Mouse (Mus musculus) myocyte (in vitro differentiated cells): Measurements from ENCODE around the gene Hoxd9. TPM values are rescaled to one million over a fixed set of nuclear protein-coding genes. Genes with fewer than 3 reads are reported as not detected.

ENCODE experiments used
- H3K27me3 ChIP-seq: one replicate; pipeline ENCODE4 v1.6.1; 2011; ENCODE audit not compliant: control insufficient read depth, insufficient read depth, insufficient read length
- H3K36me3 ChIP-seq: one replicate; pipeline ENCODE4 v1.6.1; 2011; ENCODE audit not compliant: control insufficient read depth, insufficient read depth
- H3K4me2 ChIP-seq: one replicate; pipeline ENCODE4 v1.6.1; 2011; ENCODE audit warnings: low read depth, control low read depth
- H3K4me3 ChIP-seq: one replicate; pipeline ENCODE4 v1.5.1; 2011; ENCODE audit warnings: mild to moderate bottlenecking, control low read depth, moderate library complexity
- H3K79me2 ChIP-seq: one replicate; pipeline ENCODE4 v1.6.1; 2011; ENCODE audit not compliant: control insufficient read depth, insufficient read depth
- H3ac ChIP-seq: one replicate; pipeline ENCODE4 v1.6.1; 2011; ENCODE audit not compliant: control insufficient read depth, insufficient read length
- CEBPB ChIP-seq: IDR thresholded peaks from 2 replicates; pipeline ENCODE4 v1.6.1; 2011; ENCODE audit warnings: mild to moderate bottlenecking, moderate library complexity; ENCODE audit not compliant: poor library complexity, insufficient read depth, severe bottlenecking
- E2F4 ChIP-seq: IDR thresholded peaks from one replicate; pipeline ENCODE4 v1.6.1; 2011; ENCODE audit warnings: mild to moderate bottlenecking, control low read depth, moderate library complexity; ENCODE audit not compliant: insufficient read depth
- MAX ChIP-seq: IDR thresholded peaks from one replicate; pipeline ENCODE4 v1.6.1; 2011; ENCODE audit warnings: low read depth, mild to moderate bottlenecking, control low read depth
- MYOD1 ChIP-seq, 3 experiments: IDR thresholded peaks; one replicate each; pipeline ENCODE4 v1.6.1; 2011; ENCODE audit warnings: control low read depth in 2 of 3, low read depth in 2 of 3, mild to moderate bottlenecking in 2 of 3, moderate library complexity in 1 of 3; ENCODE audit not compliant: insufficient read length in 2 of 3, control insufficient read depth in 1 of 3
- MYOG ChIP-seq, 3 experiments: IDR thresholded peaks; one replicate each; pipeline ENCODE4 v1.6.1; 2011; ENCODE audit warnings: control low read depth in 2 of 3, low read depth in 2 of 3, mild to moderate bottlenecking in 2 of 3; ENCODE audit not compliant: insufficient read length in 2 of 3, control insufficient read depth in 1 of 3, insufficient read depth in 1 of 3
- POLR2A ChIP-seq: IDR thresholded peaks from one replicate; pipeline ENCODE4 v1.6.1; 2011; ENCODE audit warnings: low read depth, mild to moderate bottlenecking, control low read depth, moderate library complexity; ENCODE audit not compliant: insufficient read length
- POLR2AphosphoS2 ChIP-seq: IDR thresholded peaks from one replicate; pipeline ENCODE4 v1.6.1; 2011; ENCODE audit warnings: low read depth, control low read depth; ENCODE audit not compliant: insufficient read length
- REST ChIP-seq: IDR thresholded peaks from one replicate; pipeline ENCODE4 v1.6.1; 2011; ENCODE audit warnings: mild to moderate bottlenecking, control low read depth, moderate library complexity; ENCODE audit not compliant: insufficient read depth, insufficient read length
- SRF ChIP-seq: IDR thresholded peaks from one replicate; pipeline ENCODE4 v1.6.1; 2011; ENCODE audit warnings: low read depth; ENCODE audit not compliant: control insufficient read depth, insufficient read length
- TCF12 ChIP-seq: IDR thresholded peaks from one replicate; pipeline ENCODE4 v1.6.1; 2011; ENCODE audit warnings: mild to moderate bottlenecking, control low read depth; ENCODE audit not compliant: poor library complexity, insufficient read depth, severe bottlenecking
- TCF3 ChIP-seq: IDR thresholded peaks from one replicate; pipeline ENCODE4 v1.6.1; 2011; ENCODE audit warnings: low read depth, control low read depth; ENCODE audit not compliant: insufficient read length
- USF1 ChIP-seq: IDR thresholded peaks from one replicate; pipeline ENCODE4 v1.6.1; 2011; ENCODE audit warnings: low read depth, mild to moderate bottlenecking, control low read depth, moderate library complexity
- polyA plus RNA-seq: library from polyadenylated mRNA; unstranded; fragments of >200 nt; fragmentation: generic; extraction: Trizol; gene quantifications from one replicate; pipeline ENCODE4 v1.2.1, GENCODE M21; 2012; ENCODE audit warnings: missing spikeins

The Hoxd9 gene
- polyA plus RNA-seq, 1 experiment, result not detected

GRCm38 (mm10) chr2:74691022-74691951 lies 6.2 kb upstream of the Hoxd9 start, which contains the start of gene Hoxd10:
Hoxd10 (plus strand) TSS chr2:74691924.
- Histone ChIP-seq H3K4me2 (no peak within 1 kb of the TSS), H3K36me3 (no peaks in the 10 kb centered on the region), H3K4me3 (no peak within 1 kb of the TSS), H3K27me3 (peaks cover 72% of the 10 kb centered on the region), H3K79me2 (no peaks in the 10 kb centered on the region), H3ac (no peak within 1 kb of the TSS)
- TF ChIP-seq E2F4, result no peak
- TF ChIP-seq REST, result no peak
- no peak for TF ChIP-seq MYOD1 (IDR thresholded peaks at IDR 0.05; ENCODE audit: control insufficient read depth in 1 of 3, insufficient read length in 2 of 3, low read depth in 2 of 3)
- TF ChIP-seq SRF, result no peak
- TF ChIP-seq POLR2A, result no peak
- no peak for TF ChIP-seq TCF3
- no peak for TF ChIP-seq MAX
- TF ChIP-seq TCF12, result no peak
- no peak for TF ChIP-seq POLR2AphosphoS2
- no peak for TF ChIP-seq MYOG (IDR thresholded peaks at IDR 0.05; ENCODE audit: control insufficient read depth in 1 of 3, insufficient read depth in 1 of 3, insufficient read length in 2 of 3, low read depth in 2 of 3)
- no peak for TF ChIP-seq CEBPB
- TF ChIP-seq USF1, result no peak

GRCm38 (mm10) chr2:74691995-74692807 lies 5.3 kb upstream of the Hoxd9 start:
- TF ChIP-seq MYOD1 (IDR thresholded peaks at IDR 0.05; ENCODE audit: control insufficient read depth in 1 of 3, insufficient read length in 2 of 3, low read depth in 2 of 3) (no peak), MYOG (IDR thresholded peaks at IDR 0.05; ENCODE audit: control insufficient read depth in 1 of 3, insufficient read depth in 1 of 3, insufficient read length in 2 of 3, low read depth in 2 of 3) (no peak), REST (no peak), TCF3 (no peak)

GRCm38 (mm10) chr2:74692808-74693431 lies 4.6 kb upstream of the Hoxd9 start:
- H3ac ChIP-seq, result no peak overlapping the region
- H3K4me2 ChIP-seq, result no peak overlapping the region
- no peak overlapping the region for H3K4me3 ChIP-seq
- H3K27me3 ChIP-seq, result peaks cover 79% of the 10 kb centered on the region
- no peak for TF ChIP-seq CEBPB
- TF ChIP-seq REST, result no peak
- TF ChIP-seq POLR2A, result no peak
- TF ChIP-seq TCF3, result no peak
- no peak for TF ChIP-seq TCF12
- TF ChIP-seq SRF, result no peak
- TF ChIP-seq MAX, result no peak
- no peak for TF ChIP-seq E2F4
- no peak for TF ChIP-seq USF1
- no peak for TF ChIP-seq POLR2AphosphoS2
- TF ChIP-seq MYOG (IDR thresholded peaks at IDR 0.05; ENCODE audit: control insufficient read depth in 1 of 3, insufficient read depth in 1 of 3, insufficient read length in 2 of 3, low read depth in 2 of 3), result no peak
- no peak for TF ChIP-seq MYOD1 (IDR thresholded peaks at IDR 0.05; ENCODE audit: control insufficient read depth in 1 of 3, insufficient read length in 2 of 3, low read depth in 2 of 3)
- no peaks in the 10 kb centered on the region for H3K79me2 ChIP-seq
- no peaks in the 10 kb centered on the region for H3K36me3 ChIP-seq

More at GRCm38 (mm10) chr2:74691995-74692807, 5.3 kb upstream of the Hoxd9 start:
- Histone ChIP-seq H3K36me3 (no peaks in the 10 kb centered on the region), H3K79me2 (no peaks in the 10 kb centered on the region), H3ac (no peak overlapping the region), H3K4me2 (no peak overlapping the region), H3K27me3 (peaks cover 79% of the 10 kb centered on the region), H3K4me3 (no peak overlapping the region)

GRCm38 (mm10) chr2:74693432-74693827 lies 4.1 kb upstream of the Hoxd9 start:
- TF ChIP-seq E2F4 (no peak), TCF3 (no peak), MYOG (IDR thresholded peaks at IDR 0.05; ENCODE audit: control insufficient read depth in 1 of 3, insufficient read depth in 1 of 3, insufficient read length in 2 of 3, low read depth in 2 of 3) (no peak), POLR2A (no peak), MYOD1 (IDR thresholded peaks at IDR 0.05; ENCODE audit: control insufficient read depth in 1 of 3, insufficient read length in 2 of 3, low read depth in 2 of 3) (no peak), TCF12 (no peak), USF1 (no peak), REST (no peak), POLR2AphosphoS2 (no peak), MAX (no peak), SRF (no peak), CEBPB (no peak)
- no peak overlapping the region for H3ac ChIP-seq
- H3K4me3 ChIP-seq, result no peak overlapping the region
- H3K4me2 ChIP-seq, result no peak overlapping the region
- no peaks in the 10 kb centered on the region for H3K36me3 ChIP-seq
- H3K79me2 ChIP-seq, result no peaks in the 10 kb centered on the region
- peaks cover 81% of the 10 kb centered on the region for H3K27me3 ChIP-seq
